Mouse (Mus musculus) macrophage (primary cell): Measurements from ENCODE around the gene Mapk14. TPM values are rescaled to one million over a fixed set of nuclear protein-coding genes. Genes with fewer than 3 reads are reported as not detected.
"Not testable (repeated sequence)": the region's sequence is repeated elsewhere in the genome, so short reads cannot be mapped to it uniquely, and the experiment has no call there.

Source experiments
- H3K27ac ChIP-seq: fragments of 350-480 bp; formaldehyde crosslinking; 2 replicates; pipeline ENCODE4 v1.9.0; 2021
- H3K36me3 ChIP-seq: fragments of 350-480 bp; formaldehyde crosslinking; 2 replicates; pipeline ENCODE4 v1.9.0; 2021; ENCODE audit errors: inconsistent target
- H3K4me3 ChIP-seq: fragments of 350-480 bp; formaldehyde crosslinking; 2 replicates; pipeline ENCODE4 v1.9.0; 2021; ENCODE audit errors: inconsistent target
- H3K79me2 ChIP-seq: fragments of 350-480 bp; formaldehyde crosslinking; 2 replicates; pipeline ENCODE4 v1.9.0; 2021; ENCODE audit errors: inconsistent target
- WGBS: methylation state at CpG from one replicate; pipeline ENCODE4 v1.1.7; 2026; ENCODE audit warnings: inconsistent platforms; ENCODE audit not compliant: missing documents; 5-methylcytosine and 5-hydroxymethylcytosine counted together
- polyA plus RNA-seq: library from polyadenylated mRNA; stranded (reverse); fragments of 250-400 nt; gene quantifications from 3 replicates; pipeline ENCODE4 v1.2.4, GENCODE M21; 2018; ENCODE audit warnings: inconsistent platforms

Gene Mapk14
- polyA plus RNA-seq, 1 experiment from 2014 or later: 62.0 TPM

DNA sequence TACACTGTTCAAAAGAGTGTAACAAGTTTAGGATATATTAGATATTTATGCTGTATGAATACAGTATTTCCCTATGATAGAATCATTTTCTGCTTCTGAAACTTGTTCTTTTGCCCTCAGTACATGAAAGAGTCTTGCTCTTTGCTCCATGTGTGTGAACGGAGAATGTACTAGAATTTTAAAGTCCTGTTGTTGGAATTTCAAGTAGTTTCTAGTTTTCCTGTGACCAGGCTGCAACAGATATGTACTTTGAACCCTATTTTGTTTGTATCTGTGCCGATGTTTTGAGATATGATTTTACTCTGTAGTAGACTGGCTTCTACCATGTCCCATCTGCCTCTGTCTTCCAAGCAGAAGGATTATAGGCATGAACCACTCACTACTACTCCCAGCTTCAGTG is 16.7 kb downstream of the Mapk14 start:
- Histone ChIP-seq H3K4me3 (no peak overlapping the region), H3K36me3 (no peaks in the 10 kb centered on the region), H3K27ac (peak overlapping the region; percentile 85; the same call in 1 of the 2 replicates), H3K79me2 (peaks cover 98% of the 10 kb centered on the region)
- WGBS: 77% methylated on average over 2 of the region's 2 CpGs

DNA sequence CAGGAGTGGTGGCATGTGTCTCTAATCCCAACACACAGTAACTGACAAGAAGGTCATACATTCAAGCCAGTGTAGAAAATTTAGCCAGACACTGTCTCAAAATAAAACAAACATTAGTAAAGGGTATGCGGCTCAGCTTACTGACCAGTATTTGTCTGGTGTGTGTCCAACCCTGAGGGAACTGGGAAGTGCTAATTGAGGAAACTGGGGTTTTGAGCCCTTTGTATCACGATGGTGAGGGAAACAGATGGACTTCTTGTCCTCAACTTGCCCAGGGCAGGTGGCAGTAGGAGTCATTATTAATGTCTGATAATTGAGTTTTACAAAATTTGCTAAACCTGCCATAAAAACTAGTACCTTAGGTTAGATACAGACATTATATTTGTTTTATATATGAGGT is 17.9 kb downstream of the Mapk14 start:
- peak overlapping the region; percentile 85 for H3K27ac ChIP-seq
- no peaks in the 10 kb centered on the region for H3K36me3 ChIP-seq
- H3K79me2 ChIP-seq: peaks cover 98% of the 10 kb centered on the region
- H3K4me3 ChIP-seq: no peak overlapping the region
- WGBS: 6% methylated on average over 2 of the region's 2 CpGs

DNA sequence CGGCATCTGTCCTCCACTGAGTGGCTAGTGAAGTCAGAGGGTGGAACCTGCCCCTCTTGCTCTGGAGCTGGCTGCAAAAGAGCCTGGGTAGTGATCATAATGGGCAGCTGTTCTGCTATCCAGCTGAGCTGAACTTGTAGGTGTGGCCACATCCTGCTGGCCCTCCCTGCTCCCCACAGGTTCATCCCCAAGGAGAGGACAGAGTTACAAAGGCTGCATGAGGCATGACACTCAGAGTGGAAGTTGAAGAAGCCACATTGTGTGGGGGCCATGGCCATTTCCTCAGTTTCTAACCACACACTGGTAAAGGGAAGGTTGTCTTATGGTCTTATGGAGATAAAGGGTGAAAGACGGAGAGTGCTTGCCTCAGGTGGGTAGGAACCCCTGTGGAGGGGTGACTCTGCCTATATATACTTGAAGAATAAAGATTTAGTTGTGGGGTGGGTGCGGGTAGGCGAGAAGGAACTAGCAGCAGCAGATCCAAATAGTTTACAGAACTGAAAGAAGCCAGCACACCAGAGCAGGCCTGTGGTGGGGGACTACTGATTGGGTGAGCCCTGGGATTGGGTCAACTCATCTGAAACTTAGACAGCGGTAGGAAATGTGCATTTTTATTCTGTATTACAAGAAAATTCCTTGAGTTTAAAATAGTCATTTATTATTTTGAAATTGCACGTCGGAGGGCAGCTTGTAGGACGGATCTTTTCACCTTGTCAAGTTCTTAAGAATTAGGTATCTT is 18.6 kb downstream of the Mapk14 start:
- Histone ChIP-seq H3K27ac (peak overlapping the region; percentile 85), H3K4me3 (no peak overlapping the region), H3K79me2 (peaks cover 98% of the 10 kb centered on the region), H3K36me3 (peaks cover 5% of the 10 kb centered on the region; the same call in 1 of the 2 replicates)
- 9% methylated on average over 8 of the region's 8 CpGs for WGBS

DNA sequence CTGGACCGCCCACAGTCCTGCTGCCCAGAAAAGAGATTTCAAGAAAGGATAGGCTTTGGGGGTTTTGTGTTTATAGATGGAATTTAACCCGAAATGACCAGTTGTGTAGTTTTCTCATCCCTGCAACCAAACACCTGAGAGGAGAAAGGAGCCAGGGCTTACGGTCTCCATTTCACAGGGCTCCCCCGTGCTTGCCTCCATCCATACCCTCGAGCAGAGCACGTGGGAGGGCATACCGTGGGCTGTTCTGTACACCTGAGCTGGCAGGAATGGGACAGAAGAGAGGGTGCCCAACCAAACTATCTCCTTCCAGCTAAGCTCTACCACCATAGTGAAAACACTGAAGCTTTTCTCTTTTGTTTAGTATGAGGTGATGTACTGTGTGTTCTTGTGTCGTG is 19.2 kb downstream of the Mapk14 start:
- H3K27ac ChIP-seq: peak overlapping the region; percentile 85
- 77% methylated on average over 8 of the region's 8 CpGs for WGBS
- H3K36me3 ChIP-seq: peaks cover 10% of the 10 kb centered on the region; the same call in 1 of the 2 replicates
- H3K4me3 ChIP-seq: no peak overlapping the region
- H3K79me2 ChIP-seq: peaks cover 98% of the 10 kb centered on the region

DNA sequence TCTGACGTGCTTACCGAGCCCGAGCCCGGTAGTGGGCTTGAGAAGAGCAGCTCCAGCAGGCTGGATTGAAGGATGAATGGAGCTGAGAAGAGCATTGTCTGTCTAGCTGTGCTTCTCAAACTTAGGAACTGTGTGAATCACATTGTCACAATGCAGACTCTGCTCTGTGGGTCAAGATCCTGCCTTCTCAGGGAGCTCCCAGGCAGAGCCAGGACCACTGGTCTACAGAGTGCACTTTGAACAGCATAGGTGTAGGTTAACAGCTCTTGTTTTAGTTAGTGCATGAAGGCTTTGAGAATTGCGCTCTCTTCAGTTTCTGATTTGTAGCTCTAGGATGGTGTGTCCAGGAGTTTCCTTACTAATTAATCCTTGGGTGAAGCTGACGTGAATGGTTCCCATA is 20.1 kb downstream of the Mapk14 start:
- 99% methylated on average over 6 of the region's 6 CpGs for WGBS
- H3K27ac ChIP-seq: peak overlapping the region; percentile 85; the same call in 1 of the 2 replicates
- H3K4me3 ChIP-seq: no peak overlapping the region
- H3K36me3 ChIP-seq: peaks cover 16% of the 10 kb centered on the region; the same call in 1 of the 2 replicates
- peaks cover 96% of the 10 kb centered on the region for H3K79me2 ChIP-seq

DNA sequence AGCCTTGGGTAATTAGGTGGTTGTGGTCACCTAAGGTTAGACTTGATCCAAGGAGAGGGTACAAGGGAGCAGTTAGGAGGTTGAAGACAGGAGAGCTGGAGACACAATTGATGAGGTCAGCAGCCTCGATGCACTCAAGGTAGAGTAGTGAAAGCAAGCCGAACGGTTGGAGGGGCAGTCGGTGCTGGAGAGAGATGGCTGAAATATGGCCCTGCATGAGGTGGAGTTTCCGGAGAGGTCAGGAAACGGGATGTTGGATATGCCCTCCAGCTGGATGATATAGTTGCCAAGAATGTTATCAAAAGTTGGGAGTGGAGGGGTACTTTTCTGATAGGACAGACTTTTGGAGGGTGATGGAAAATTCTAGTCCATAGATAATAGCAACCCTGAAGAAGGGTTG is 21.2 kb downstream of the Mapk14 start:
- no peak overlapping the region for H3K4me3 ChIP-seq
- no peak overlapping the region for H3K27ac ChIP-seq
- 87% methylated on average over 6 of the region's 6 CpGs for WGBS
- peaks cover 22% of the 10 kb centered on the region; the same call in 1 of the 2 replicates for H3K36me3 ChIP-seq
- peaks cover 96% of the 10 kb centered on the region for H3K79me2 ChIP-seq

DNA sequence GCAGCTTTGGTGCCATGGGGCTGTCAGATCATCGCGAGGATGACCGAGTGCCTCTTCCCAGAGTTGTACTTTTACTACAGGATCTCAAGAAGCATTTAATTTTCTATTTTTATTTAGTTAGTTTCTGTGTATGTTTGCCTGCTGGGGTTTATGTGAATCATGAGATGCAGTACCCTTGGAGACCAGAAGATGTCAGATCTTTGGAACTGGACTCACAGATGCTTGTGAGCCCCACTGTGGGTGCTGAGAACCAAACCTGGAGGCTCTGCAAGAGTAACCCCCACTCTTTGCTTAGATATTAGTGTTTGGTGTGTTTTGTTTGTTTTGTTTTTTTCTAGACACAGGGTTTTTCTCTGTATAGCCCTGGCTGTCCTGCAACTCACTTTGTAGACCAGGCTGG is 22.9 kb downstream of the Mapk14 start:
- 100% methylated on average over 3 of the region's 3 CpGs for WGBS
- peaks cover 32% of the 10 kb centered on the region for H3K36me3 ChIP-seq
- no peak overlapping the region for H3K4me3 ChIP-seq
- peaks cover 97% of the 10 kb centered on the region for H3K79me2 ChIP-seq
- no peak overlapping the region for H3K27ac ChIP-seq

DNA sequence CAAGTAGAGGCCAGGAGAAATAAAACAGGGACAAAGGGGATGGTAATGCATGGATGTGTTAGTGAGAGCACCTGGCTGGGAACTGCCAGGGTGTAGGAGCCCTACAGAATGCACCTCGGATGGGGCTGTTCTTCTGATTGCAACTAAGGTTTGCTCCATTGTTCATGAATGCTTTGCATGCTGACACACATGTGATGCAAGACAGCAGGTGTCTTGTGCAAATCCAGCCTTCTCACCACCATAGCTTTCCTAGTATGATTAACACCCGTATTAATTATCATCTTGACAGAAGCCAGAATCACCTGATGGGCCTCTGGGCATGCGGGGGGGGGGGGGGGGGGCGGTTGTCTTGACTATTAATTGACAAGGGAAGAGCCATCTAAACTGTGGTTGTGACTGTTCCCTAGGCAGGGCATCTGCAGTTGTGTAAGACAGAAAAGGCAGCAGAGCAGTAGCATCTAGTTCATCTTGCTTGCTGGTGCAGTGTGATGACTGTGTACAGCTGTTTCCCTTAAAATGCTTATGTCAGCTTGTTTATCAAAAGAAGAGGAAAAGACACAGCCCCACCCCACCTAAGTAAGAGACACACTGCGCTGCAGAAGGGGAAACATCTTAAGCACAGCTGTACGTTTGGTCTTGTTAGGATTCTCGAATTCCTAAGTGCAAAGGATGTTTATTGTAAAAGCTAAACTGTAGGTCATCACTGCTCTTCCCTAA is 24.9 kb downstream of the Mapk14 start:
- Histone ChIP-seq H3K79me2 (peaks cover 98% of the 10 kb centered on the region), H3K27ac (peak overlapping the region; percentile 29; the same call in 1 of the 2 replicates), H3K4me3 (no peak overlapping the region), H3K36me3 (peaks cover 40% of the 10 kb centered on the region)
- 64% methylated on average over 6 of the region's 7 CpGs for WGBS

DNA sequence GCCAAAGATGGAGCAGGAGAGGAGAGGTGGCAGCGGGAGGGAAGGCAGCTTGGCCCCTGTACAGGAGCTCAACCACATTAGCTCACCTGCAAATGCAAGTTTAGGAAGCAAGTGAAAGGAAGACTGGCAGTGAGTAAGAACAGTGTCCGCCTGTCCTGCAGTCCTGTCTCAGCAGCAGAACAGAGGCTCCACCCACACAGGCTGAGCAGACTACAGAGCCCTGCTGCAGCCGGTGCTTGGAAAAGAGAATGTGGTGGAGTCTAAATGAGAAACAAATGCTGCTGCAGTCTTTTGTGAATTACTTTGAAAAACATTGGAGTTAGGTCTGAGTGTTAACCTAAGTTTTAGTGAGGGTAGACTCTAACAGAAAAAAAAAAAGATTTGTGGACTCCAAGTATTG is 26.4 kb downstream of the Mapk14 start:
- Histone ChIP-seq H3K79me2 (peaks cover 98% of the 10 kb centered on the region), H3K27ac (no peak overlapping the region), H3K4me3 (no peak overlapping the region), H3K36me3 (peaks cover 40% of the 10 kb centered on the region)
- 94% methylated on average over 3 of the region's 3 CpGs for WGBS

DNA sequence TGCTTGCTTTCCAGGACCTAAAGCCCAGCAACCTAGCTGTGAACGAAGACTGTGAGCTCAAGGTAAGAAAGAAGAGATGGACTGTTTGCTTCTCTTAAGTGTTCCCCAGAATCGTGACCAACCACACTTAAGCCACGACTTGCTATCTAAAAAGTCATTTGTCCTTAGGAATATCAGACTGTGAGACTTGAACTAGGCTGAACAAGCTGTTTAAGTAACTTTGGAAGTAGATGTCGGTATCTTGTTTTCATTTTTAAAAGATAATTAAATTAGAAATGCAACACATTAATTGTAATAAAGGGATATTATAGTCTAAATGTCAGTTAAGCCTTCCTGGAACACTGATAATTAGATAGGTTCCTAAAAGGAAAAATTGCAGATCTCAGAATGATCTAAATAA is 34.7 kb downstream of the Mapk14 start, which contains the start of gene AC170998.1:
Gene AC170998.1, plus strand, starts transcription at position 301 of the 400 bp plus-strand sequence.
- Histone ChIP-seq H3K27ac (no peak within 1 kb of the TSS), H3K79me2 (peaks cover 76% of the 10 kb centered on the region), H3K36me3 (peaks cover 62% of the 10 kb centered on the region), H3K4me3 (no peak within 1 kb of the TSS)
- 89% methylated on average over 4 of the region's 4 CpGs for WGBS

DNA sequence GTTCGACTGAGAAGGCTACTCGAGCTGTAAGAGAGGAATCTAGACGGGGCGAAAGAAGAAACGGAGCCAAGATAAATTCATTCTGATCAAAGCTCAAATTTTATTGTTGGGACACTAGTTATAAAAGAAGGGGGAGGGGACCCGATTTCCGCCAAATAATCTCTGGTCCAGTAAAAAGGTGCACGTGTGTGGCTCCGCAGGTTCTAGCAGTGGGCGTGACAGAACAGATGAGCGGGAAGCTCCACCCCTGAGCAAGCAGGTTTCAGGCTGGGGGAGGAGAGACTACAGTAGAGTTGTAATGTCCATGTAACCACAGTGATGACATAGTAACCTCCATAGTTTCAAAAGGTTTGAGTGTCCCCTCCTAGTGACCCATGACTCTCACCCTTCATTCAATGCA is 36.4 kb downstream of the Mapk14 start:
- Histone ChIP-seq H3K36me3 (peaks cover 77% of the 10 kb centered on the region), H3K79me2 (peaks cover 74% of the 10 kb centered on the region)
- not testable (repeated sequence) for H3K4me3 ChIP-seq, H3K27ac ChIP-seq
- WGBS: 92% methylated on average over 11 of the region's 11 CpGs

DNA sequence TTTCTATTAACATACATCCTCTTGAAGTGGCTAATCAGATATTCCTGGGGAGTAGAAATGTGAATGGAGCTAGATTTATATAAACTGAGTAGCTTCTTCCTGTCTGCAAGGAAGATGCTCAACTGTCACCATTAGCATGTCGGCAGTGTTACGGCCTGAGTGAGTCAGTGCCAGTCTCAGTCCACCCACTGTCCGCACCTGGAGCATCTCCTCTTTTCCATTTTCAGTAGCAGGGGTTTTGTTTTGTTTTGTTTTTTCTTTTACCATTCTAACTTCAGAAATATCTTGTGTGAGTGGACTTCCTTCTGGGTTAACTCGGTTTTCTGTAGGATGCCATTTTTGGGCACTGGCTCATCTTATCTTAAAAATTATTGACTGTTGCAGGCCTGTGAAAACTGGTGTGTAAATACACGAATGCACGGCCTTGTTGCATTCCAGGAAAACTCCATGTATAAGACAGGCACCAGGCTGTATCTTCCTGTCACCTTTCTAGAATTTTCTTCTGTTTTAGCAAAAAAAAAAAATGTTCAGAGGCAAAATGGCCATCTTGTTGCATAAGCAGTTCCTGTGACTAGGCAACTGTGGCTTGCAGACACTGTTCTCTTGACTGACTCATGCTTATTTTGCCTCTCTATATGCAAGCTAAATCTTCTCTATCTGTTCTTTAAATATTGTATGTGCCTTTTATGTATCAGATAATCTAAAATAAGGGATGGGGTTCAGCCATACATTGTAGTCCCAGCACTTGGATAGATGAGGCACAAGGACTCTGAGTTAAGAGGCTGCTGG is 44.4 kb downstream of the Mapk14 start:
- peaks cover 43% of the 10 kb centered on the region; the same call in 1 of the 2 replicates for H3K79me2 ChIP-seq
- H3K27ac ChIP-seq: peak overlapping the region; percentile 84
- no peak overlapping the region for H3K4me3 ChIP-seq
- peaks cover 32% of the 10 kb centered on the region for H3K36me3 ChIP-seq
- WGBS: 27% methylated on average over 6 of the region's 6 CpGs

DNA sequence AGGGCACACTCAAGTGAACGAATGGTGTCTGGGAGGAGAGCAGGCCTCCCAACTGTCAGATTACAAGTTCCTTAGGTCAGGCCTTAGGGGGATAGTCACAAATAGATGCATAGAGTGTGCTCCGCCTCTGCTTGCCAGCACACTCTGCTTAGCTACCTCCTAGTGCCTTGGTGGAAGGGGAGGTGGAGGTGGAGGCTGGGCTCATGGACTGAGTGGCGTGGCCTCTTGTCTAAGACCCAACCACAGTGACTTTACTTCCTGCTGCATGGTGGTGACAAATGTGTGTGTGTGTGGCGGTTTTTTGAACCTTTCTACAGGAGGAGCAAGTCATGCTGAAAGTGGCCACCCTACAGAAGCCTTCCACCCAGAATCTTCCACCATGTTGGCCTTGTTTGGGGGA is 45.4 kb downstream of the Mapk14 start:
- H3K27ac ChIP-seq: peak overlapping the region; percentile 84
- H3K36me3 ChIP-seq: peaks cover 31% of the 10 kb centered on the region
- 12% methylated on average over 4 of the region's 4 CpGs for WGBS
- H3K4me3 ChIP-seq: no peak overlapping the region
- peaks cover 33% of the 10 kb centered on the region; the same call in 1 of the 2 replicates for H3K79me2 ChIP-seq

DNA sequence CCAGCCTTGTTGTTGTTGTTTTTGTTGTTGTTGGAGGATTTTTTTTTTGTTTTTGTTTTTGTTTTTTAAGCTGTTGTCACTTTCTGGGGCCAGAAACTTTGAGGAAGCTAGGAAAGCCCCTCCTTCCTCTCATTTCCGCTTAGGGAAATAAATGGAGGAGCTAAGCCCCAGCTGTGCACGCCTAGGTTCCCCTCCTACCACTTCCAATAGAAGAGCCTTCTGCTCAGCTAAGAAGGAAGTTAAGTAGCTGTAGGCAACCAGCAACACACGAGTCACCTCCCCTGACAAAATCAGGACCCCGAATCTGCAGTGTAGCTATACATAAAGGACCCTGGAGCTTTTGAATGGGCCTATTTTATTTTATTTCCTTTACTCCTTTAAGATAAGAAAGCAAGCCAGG is 46.8 kb downstream of the Mapk14 start:
- peak overlapping the region; percentile 84 for H3K27ac ChIP-seq
- H3K79me2 ChIP-seq: peaks cover 21% of the 10 kb centered on the region; the same call in 1 of the 2 replicates
- 5% methylated on average over 4 of the region's 4 CpGs for WGBS
- peaks cover 33% of the 10 kb centered on the region for H3K36me3 ChIP-seq
- H3K4me3 ChIP-seq: no peak overlapping the region
